Mouse (Mus musculus): Measurements from ENCODE around the gene Rhbdd3. TPM values are rescaled to one million over a fixed set of nuclear protein-coding genes. Genes with fewer than 3 reads are reported as not detected.

Gene Rhbdd3
- polyA plus RNA-seq (2012; rRNA removed) = 39.5 and 45.9 TPM in 2 replicates

DNA sequence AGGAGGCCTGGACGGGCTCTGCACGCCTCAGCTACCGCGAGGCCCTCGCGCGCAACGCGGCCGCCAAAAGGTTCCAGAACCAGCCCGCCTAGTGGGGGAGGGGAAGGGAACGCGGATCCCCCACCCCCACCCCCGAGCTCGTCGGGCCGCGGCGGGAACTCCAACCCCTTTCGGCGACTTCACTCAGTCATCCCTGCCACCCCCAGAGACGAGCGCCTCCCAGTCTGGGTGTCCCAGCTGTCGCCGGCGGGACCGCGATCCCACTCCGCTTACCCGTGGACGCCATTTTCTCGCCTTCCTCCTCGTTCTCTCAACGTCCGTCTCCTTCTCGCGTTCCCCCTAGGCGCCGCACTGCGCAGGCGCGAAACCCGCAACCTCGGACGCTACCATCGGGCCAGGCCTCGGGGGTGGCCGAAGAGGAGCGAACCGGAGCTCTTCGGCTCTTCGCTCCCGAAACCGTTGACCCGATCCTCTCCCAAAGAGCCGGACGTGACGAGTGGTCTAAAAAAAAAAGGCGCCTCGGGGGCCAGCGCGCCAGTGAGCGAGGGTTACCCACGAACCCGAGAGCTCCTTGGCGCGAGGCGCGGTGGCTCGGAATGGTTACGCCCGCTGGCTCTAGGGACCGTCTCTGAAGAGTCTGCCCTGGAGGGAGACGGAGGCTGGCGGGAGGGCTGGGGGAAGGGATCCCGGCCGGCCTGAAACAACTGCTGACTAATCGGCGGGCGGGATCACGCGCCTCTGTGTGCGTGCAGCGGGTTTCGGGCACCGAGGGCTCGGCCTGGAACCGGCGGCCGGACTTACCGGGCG, at the start of gene Rhbdd3, which contains the start of gene Ewsr1:
Gene Rhbdd3 (plus strand): TSS at position 191 of the 807 bp plus-strand sequence.
Gene Ewsr1 (minus strand): TSS at position 531 of the 807 bp plus-strand sequence.

DNA sequence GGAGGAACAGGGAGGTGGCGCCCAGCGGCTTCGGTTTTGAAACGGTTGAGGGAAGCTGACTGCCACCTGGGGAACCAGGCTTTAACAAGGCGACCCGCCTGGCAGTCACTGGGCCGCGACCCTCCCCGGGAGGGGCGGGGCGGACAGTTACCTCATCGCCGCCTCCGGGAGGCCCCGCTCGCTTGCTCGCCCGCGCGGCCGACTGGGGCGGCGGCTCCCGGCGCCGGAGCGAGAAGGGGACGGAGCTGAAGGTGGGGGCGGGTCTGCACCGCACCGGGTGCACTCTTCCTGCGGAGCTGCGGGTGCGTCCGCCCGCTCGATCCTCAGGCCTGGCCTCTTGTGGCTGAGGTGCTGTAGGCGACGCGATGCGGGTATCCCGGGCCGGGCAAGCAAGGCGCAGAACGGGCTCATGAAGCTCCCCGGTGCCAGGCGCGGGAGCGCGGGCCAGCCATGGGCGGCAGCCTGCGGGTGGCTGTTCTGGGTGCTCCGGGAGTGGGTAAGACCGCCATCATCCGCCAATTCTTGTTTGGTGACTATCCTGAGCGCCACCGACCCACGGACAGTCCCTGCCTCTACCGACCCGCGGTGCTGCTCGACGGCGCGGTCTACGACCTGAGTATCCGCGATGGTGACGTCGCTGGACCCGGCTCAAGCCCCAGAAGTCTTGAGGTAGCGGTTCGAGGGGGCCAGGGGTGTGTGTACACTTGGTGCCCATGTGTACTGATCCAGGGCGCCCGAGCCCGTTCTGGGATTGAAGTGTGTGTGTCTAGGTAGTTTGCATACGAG, 40.7 kb upstream of the Rhbdd3 start, which contains the start of gene Rasl10a:
Gene Rasl10a (plus strand): TSS at position 273 of the 786 bp plus-strand sequence.

DNA sequence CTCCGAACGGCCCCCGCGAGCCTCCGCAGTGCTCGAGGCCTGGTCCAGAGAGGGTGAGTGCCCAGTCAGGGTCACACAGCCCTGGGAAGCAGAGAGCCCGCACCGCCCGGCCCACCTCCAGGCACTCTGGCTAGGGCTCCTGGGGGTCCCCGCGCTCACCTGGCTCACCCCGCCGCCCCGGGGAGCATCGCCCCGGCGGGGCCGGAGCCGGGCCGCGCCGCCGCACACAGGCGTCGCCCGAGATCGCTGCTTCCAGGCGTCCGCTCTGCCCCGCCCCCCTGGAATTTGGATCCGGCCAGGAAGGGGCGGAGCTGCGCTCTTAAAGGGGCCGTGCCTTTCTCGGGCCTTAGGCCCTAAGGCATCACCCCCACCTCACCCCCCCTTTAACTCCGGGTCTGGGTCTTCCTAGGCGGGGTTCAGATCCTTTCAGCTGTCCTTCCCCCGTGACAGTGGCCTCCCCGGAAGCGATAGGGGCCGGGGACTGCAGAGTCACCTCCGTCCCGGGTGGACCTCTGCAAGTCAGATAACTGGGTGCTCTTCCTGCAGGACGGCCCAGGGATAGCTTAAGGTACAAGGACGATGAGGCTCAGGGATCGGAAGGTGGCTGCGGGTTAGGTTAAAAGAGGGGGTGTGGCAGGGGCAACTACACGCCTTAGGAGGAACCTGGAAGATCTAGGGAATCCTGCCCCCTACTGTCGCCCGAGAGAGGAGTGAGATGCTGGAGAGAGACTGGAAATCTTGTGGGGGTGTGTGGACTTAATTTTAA, 33.5 kb upstream of the Rhbdd3 start, which contains the start of gene Gas2l1:
Gene Gas2l1 (minus strand): TSS at position 272 of the 766 bp plus-strand sequence.

DNA sequence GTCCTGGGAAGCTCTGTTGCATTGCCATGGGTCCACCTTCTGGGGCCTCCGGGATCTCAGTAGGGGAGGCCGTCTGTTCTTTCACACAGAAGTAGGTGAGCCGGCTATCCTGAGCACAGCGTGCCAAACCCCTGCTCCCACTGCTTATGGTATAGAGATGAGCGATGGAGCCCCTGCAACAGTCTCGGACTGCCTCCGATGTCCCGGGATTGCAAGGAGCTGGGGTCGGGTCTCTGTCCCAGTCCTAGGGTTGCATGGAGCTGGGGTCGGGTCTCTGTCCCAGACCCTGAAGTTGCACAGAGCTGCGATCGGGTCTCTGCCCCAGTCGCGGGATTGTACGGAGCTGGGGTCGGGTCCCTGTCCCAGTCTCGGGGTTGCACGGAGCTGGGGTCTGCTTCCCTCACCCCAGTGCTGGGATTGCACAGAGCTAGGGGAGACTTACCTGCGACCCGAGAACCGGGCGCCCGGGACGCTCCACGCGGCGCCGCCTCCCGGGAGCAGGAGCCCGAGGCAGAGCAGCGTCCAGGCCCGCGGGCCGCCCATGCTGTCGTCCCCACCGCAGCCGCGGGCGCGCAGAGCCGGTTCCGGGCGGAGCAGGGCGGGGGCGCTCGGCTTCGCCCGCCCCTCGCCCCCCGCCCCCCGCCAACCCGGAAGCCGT, 53.1 kb downstream of the Rhbdd3 start, which contains the start of gene Emid1:
Gene Emid1 (minus strand): TSS at position 578 of the 658 bp plus-strand sequence.

Other genes with a start within 250 kb of the Rhbdd3 start
- 77.6 and 81.7 TPM in 2 replicates for gene Nf2, start 249.4 kb upstream of the Rhbdd3 start, polyA plus RNA-seq (2012; rRNA removed)
- 89.9 and 101 TPM in 2 replicates for gene Nipsnap1, start 225.0 kb upstream of the Rhbdd3 start, polyA plus RNA-seq (2012; rRNA removed)
- 73.5 and 88.3 TPM in 2 replicates for gene Thoc5, start 203.6 kb upstream of the Rhbdd3 start, polyA plus RNA-seq (2012; rRNA removed)
- 2.9 and 3.4 TPM in 2 replicates for gene Nefh, start 150.9 kb upstream of the Rhbdd3 start, polyA plus RNA-seq (2012; rRNA removed)
- 94.5 and 94.7 TPM in 2 replicates for gene Ap1b1, start 112.1 kb upstream of the Rhbdd3 start, polyA plus RNA-seq (2012; rRNA removed)
- 0.43 and 1.0 TPM in 2 replicates for gene Rasl10a, start 40.8 kb upstream of the Rhbdd3 start, polyA plus RNA-seq (2012; rRNA removed)
- 30.1 and 33.8 TPM in 2 replicates for gene Gas2l1, start 33.6 kb upstream of the Rhbdd3 start, polyA plus RNA-seq (2012; rRNA removed)
- gene Ewsr1, start 340 bp downstream of the Rhbdd3 start, polyA plus RNA-seq (2012; rRNA removed) = 655 and 705 TPM in 2 replicates
- gene Emid1, start 53.3 kb downstream of the Rhbdd3 start, polyA plus RNA-seq (2012; rRNA removed) = 14.6 and 15.8 TPM in 2 replicates
- gene Kremen1, start 162.6 kb downstream of the Rhbdd3 start, polyA plus RNA-seq (2012; rRNA removed) = 8.6 and 12.4 TPM in 2 replicates

All from central nervous system, embryonic 14 days (tissue).